Mouse (Mus musculus) spleen, adult 2 months (tissue): ENCODE results near the gene Olfr906. TPM values are rescaled to one million over a fixed set of nuclear protein-coding genes. Genes with fewer than 3 reads are reported as not detected.

ENCODE experiments used
- DNase-seq, 2 experiments: peaks; one replicate each; pipeline versions ENCODE4 v3.0.0 to v3.0.0-alpha.2; 2012 to 2021; ENCODE audit warnings: low spot score in 2 of 2, low read depth in 1 of 2
- H3K27ac ChIP-seq: fragments of 200-500 bp; 2 replicates; pipeline ENCODE4 v1.5.1; 2012; ENCODE audit warnings: low read length, inconsistent platforms; ENCODE audit not compliant: insufficient read depth
- H3K27me3 ChIP-seq: fragments of 200-500 bp; 2 replicates; pipeline ENCODE4 v1.6.1; 2012; ENCODE audit warnings: mild to moderate bottlenecking, moderate library complexity, low read length, inconsistent platforms; ENCODE audit not compliant: control insufficient read depth, insufficient read depth
- H3K36me3 ChIP-seq: fragments of 200-500 bp; 2 replicates; pipeline ENCODE4 v1.6.1; 2012; ENCODE audit warnings: mild to moderate bottlenecking, low read length, inconsistent platforms; ENCODE audit not compliant: control insufficient read depth, insufficient read depth
- H3K4me1 ChIP-seq: fragments of 200-500 bp; 2 replicates; pipeline ENCODE4 v1.6.1; 2011; ENCODE audit warnings: inconsistent platforms; ENCODE audit not compliant: control insufficient read depth, insufficient read depth, insufficient read length
- H3K4me3 ChIP-seq: fragments of 200-500 bp; 2 replicates; pipeline ENCODE4 v1.5.1; 2011; ENCODE audit warnings: mild to moderate bottlenecking, inconsistent platforms; ENCODE audit not compliant: insufficient read depth, insufficient read length; ENCODE audit errors: extremely low read depth
- CTCF ChIP-seq: fragments of 200-500 bp; IDR thresholded peaks from 2 replicates; pipeline ENCODE4 v1.5.1; 2011; ENCODE audit warnings: mild to moderate bottlenecking, inconsistent platforms; ENCODE audit not compliant: insufficient read depth, insufficient read length, insufficient replicate concordance; ENCODE audit errors: extremely low read depth
- POLR2A ChIP-seq: fragments of 200-500 bp; IDR thresholded peaks from 2 replicates; pipeline ENCODE4 v1.6.1; 2011; ENCODE audit warnings: low read depth, low read length, inconsistent platforms
- WGBS: fragments of 180-500 bp; shearing (Covaris S2); methylation state at CpG from one replicate; pipeline ENCODE4 v1.1.7; 2018; 5-methylcytosine and 5-hydroxymethylcytosine counted together
- polyA plus RNA-seq: library from polyadenylated mRNA; depleted of rRNA; stranded (reverse); fragments of >200 nt; gene quantifications from 2 replicates; pipeline ENCODE4 v1.2.3, GENCODE M21; 2012; rRNA removed

The Olfr906 gene
- not detected in 2 replicates for polyA plus RNA-seq

GRCm38 (mm10) chr9:38486785-38487184 is at the start of gene Olfr906:
Olfr906 (plus strand) TSS chr9:38487085.
- WGBS, result 65% methylated on average over 3 of the region's 3 CpGs
- TF ChIP-seq CTCF (no peak), POLR2A (no peak)
- no peak within 1 kb of the TSS for H3K4me3 ChIP-seq
- no peaks in the 10 kb centered on the region for H3K4me1 ChIP-seq
- no peaks in the 10 kb centered on the region for H3K27me3 ChIP-seq
- no peaks in the 10 kb centered on the region for H3K36me3 ChIP-seq
- no peak for DNase-seq
- H3K27ac ChIP-seq, result no peak within 1 kb of the TSS

GRCm38 (mm10) chr9:38447352-38447751 is 39.5 kb upstream of the Olfr906 start, which contains the start of gene Olfr902:
Olfr902 (plus strand) TSS chr9:38447652.
- H3K4me1 ChIP-seq, result no peaks in the 10 kb centered on the region
- WGBS, result 84% methylated on average over 5 of the region's 5 CpGs
- no peaks in the 10 kb centered on the region for H3K27me3 ChIP-seq
- no peak within 1 kb of the TSS for H3K27ac ChIP-seq
- H3K4me3 ChIP-seq, result no peak within 1 kb of the TSS
- DNase-seq, result no peak
- no peaks in the 10 kb centered on the region for H3K36me3 ChIP-seq
- TF ChIP-seq POLR2A, result no peak
- no peak for TF ChIP-seq CTCF

- no peak within 1 kb of the TSS for H3K4me3 ChIP-seq
- DNase-seq, result no peak
- H3K27me3 ChIP-seq, result no peaks in the 10 kb centered on the region
- TF ChIP-seq CTCF (no peak), POLR2A (no peak)
- H3K36me3 ChIP-seq, result no peaks in the 10 kb centered on the region
- no peaks in the 10 kb centered on the region for H3K4me1 ChIP-seq
- H3K27ac ChIP-seq, result no peak within 1 kb of the TSS
These were observed 24.0 kb upstream of the Olfr906 start, which contains the start of gene Olfr904 for GRCm38 (mm10) chr9:38462844-38463243. Olfr904 (plus strand) TSS chr9:38463144.

GRCm38 (mm10) chr9:38470807-38471206 is 16.1 kb upstream of the Olfr906 start, which contains the start of gene Olfr905:
Olfr905 (plus strand) TSS chr9:38471107.
- Histone ChIP-seq H3K4me3 (no peak within 1 kb of the TSS), H3K27ac (no peak within 1 kb of the TSS), H3K27me3 (no peaks in the 10 kb centered on the region), H3K4me1 (no peaks in the 10 kb centered on the region), H3K36me3 (no peaks in the 10 kb centered on the region)
- TF ChIP-seq CTCF (no peak), POLR2A (no peak)
- DNase-seq, result no peak

- Histone ChIP-seq H3K27ac (no peak within 1 kb of the TSS), H3K4me1 (no peaks in the 10 kb centered on the region), H3K27me3 (no peaks in the 10 kb centered on the region), H3K36me3 (no peaks in the 10 kb centered on the region), H3K4me3 (no peak within 1 kb of the TSS)
- DNase-seq, result no peak
- 86% methylated on average over 2 of the region's 2 CpGs for WGBS
- TF ChIP-seq POLR2A (no peak), CTCF (no peak)
These were observed 8.6 kb downstream of the Olfr906 start, which contains the start of gene Olfr907 for GRCm38 (mm10) chr9:38495501-38495900. Olfr907 (plus strand) TSS chr9:38495801.

- no peaks in the 10 kb centered on the region for H3K36me3 ChIP-seq
- no peak for TF ChIP-seq CTCF
- TF ChIP-seq POLR2A, result no peak
- no peaks in the 10 kb centered on the region for H3K4me1 ChIP-seq
- no peak overlapping the region for H3K4me3 ChIP-seq
- H3K27me3 ChIP-seq, result no peaks in the 10 kb centered on the region
- 52% methylated on average over 2 of the region's 2 CpGs for WGBS
- H3K27ac ChIP-seq, result no peak overlapping the region
- DNase-seq, result no peak
These were observed 25.5 kb downstream of the Olfr906 start for GRCm38 (mm10) chr9:38512353-38512752.

GRCm38 (mm10) chr9:38521280-38521679 is 34.4 kb downstream of the Olfr906 start, which contains the start of gene Olfr911-ps1:
Olfr911-ps1 (plus strand) TSS chr9:38521580.
- no peaks in the 10 kb centered on the region for H3K36me3 ChIP-seq
- no peaks in the 10 kb centered on the region for H3K4me1 ChIP-seq
- TF ChIP-seq CTCF (no peak), POLR2A (no peak)
- no peak for DNase-seq
- WGBS, result 66% methylated on average over 1 of the region's 1 CpGs
- H3K27me3 ChIP-seq, result no peaks in the 10 kb centered on the region
- H3K27ac ChIP-seq, result no peak within 1 kb of the TSS
- H3K4me3 ChIP-seq, result no peak within 1 kb of the TSS
